ENCODE assay signal across 7 mouse cellular contexts in genomic region chr11:73176608-73177508, GRCm38 (mm10). TPM values are rescaled to one million over a fixed set of nuclear protein-coding genes. Genes with fewer than 3 reads are reported as not detected.
DNase-seq lines count a peak whose midpoint lies in the region; ATAC-seq lines count a peak whose summit lies in the region.

Emc6 (minus strand) TSS chr11:73177037.
Tax1bp3 (plus strand) TSS chr11:73177083.

- H3K9me3 ChIP-seq in intestine, embryonic 15.5 days, result no peaks in the 10 kb centered on the region
- no peaks in the 10 kb centered on the region for H3K9me3 ChIP-seq in midbrain, embryonic 10.5 days (replicated peaks)

- peaks cover 30% of the 10 kb centered on the region for H3K4me1 ChIP-seq in intestine, embryonic 15.5 days (replicated peaks)
- peaks cover 30% of the 10 kb centered on the region for H3K4me1 ChIP-seq in midbrain, embryonic 10.5 days

- peak; percentile 95 to 97 for DNase-seq in adrenal gland, adult 18-20 months (ENCODE audit: low spot score in 2 of 2)
- peak; percentile 99 for DNase-seq in embryo, embryonic 11 days
- peak; percentile 89 to 95 for DNase-seq in gastrocnemius, postnatal 36 days
- peak; percentile 94 to 97 for DNase-seq in left cerebral cortex, postnatal 25 days (ENCODE audit: low spot score in 2 of 2)
- peak; percentile 96 for DNase-seq in midbrain, embryonic 10.5 days (ENCODE audit: low spot score)
- DNase-seq in right cerebral cortex, postnatal 4 days, result peak; percentile 95

- H3K4me3 ChIP-seq in intestine, embryonic 15.5 days (replicated peaks), result peak within 1 kb of the TSS; percentile 94
- peak within 1 kb of the TSS; percentile 97 for H3K4me3 ChIP-seq in midbrain, embryonic 10.5 days

- peak within 1 kb of the TSS; percentile 78 for H3K4me2 ChIP-seq in intestine, embryonic 15.5 days (replicated peaks)

- under 1% methylated on average over 80 of the region's 81 CpGs for WGBS in intestine, embryonic 15.5 days
- WGBS in midbrain, embryonic 10.5 days, result under 1% methylated on average over 81 of the region's 81 CpGs

- H3K36me3 ChIP-seq in intestine, embryonic 15.5 days, result peaks cover 3% of the 10 kb centered on the region; the same call in 1 of the 2 replicates
- peaks cover 39% of the 10 kb centered on the region for H3K36me3 ChIP-seq in midbrain, embryonic 10.5 days

- peak within 1 kb of the TSS; percentile 78 for H3K9ac ChIP-seq in intestine, embryonic 15.5 days

- peak; percentile 97 for ATAC-seq in intestine, embryonic 15.5 days

- peak within 1 kb of the TSS; percentile 97 for H3K27ac ChIP-seq in intestine, embryonic 15.5 days
- H3K27ac ChIP-seq in midbrain, embryonic 10.5 days (replicated peaks), result peak within 1 kb of the TSS; percentile 92

- intact Hi-C loops in gastrocnemius, postnatal 36 days (cut with DNase I), result no loop called here
- intact Hi-C loops in left cerebral cortex, postnatal 25 days (cut with DNase I), result loop anchor here (2.0 kb wide), 1 partner anchor 22 kb away; the partner anchor contains the start of genes Ctns and Shpk

- no peaks in the 10 kb centered on the region for H3K27me3 ChIP-seq in intestine, embryonic 15.5 days (replicated peaks)
- no peaks in the 10 kb centered on the region for H3K27me3 ChIP-seq in midbrain, embryonic 10.5 days (ENCODE audit: low read depth, poor library complexity, severe bottlenecking)

RNA-seq across cellular contexts. Expression of gene Emc6, which starts in this region (rescaled TPM):
- total RNA-seq in adrenal gland, adult 18-20 months (2021), result 10 to 100 TPM; 77.7 to 94.3 TPM
- 10 to 100 TPM; 74.4 to 90.9 TPM for total RNA-seq in gastrocnemius, postnatal 36 days (2021)
- 118 and 126 TPM in 2 replicates for polyA plus RNA-seq in intestine, embryonic 15.5 days (2015; fragmentation: Nextera tagmentation; extraction: Ambion mirVana)
- total RNA-seq in left cerebral cortex, postnatal 25 days (2021), result 10 to 100 TPM; 55.6 to 55.9 TPM
- polyA plus RNA-seq in midbrain, embryonic 10.5 days (2016; fragmentation: Nextera tagmentation; extraction: Ambion mirVana), result 132 and 137 TPM in 2 replicates

RNA-seq across cellular contexts. Expression of gene Tax1bp3, which starts in this region (rescaled TPM):
- total RNA-seq in adrenal gland, adult 18-20 months (2021), result 10 to 100 TPM; 70.0 to 91.8 TPM
- total RNA-seq in gastrocnemius, postnatal 36 days (2021), result 10 to 100 TPM in 1 of 2 experiments, 1 to 10 TPM in 1; 9.3 to 10.5 TPM
- polyA plus RNA-seq in intestine, embryonic 15.5 days (2015; fragmentation: Nextera tagmentation; extraction: Ambion mirVana), result 208 and 212 TPM in 2 replicates
- 10 to 100 TPM; 10.2 to 11.3 TPM for total RNA-seq in left cerebral cortex, postnatal 25 days (2021)
- polyA plus RNA-seq in midbrain, embryonic 10.5 days (2016; fragmentation: Nextera tagmentation; extraction: Ambion mirVana), result 175 and 199 TPM in 2 replicates

Comparison
In these comparisons a context has a peak if more than half of its experiments do, and no peak if none do; other contexts are left out.
1. Peak in every context shown above with its lines: DNase-seq, ATAC-seq, H3K4me3 ChIP-seq and H3K27ac ChIP-seq.
2. RNA of gene Tax1bp3 (total RNA-seq): 70.0 to 91.8 TPM in adrenal gland, adult 18-20 months; 10.2 to 11.3 TPM in left cerebral cortex, postnatal 25 days and 9.3 to 10.5 TPM in gastrocnemius, postnatal 36 days; every median in the first group is over 4 times any median in the second.